Mouse (Mus musculus) liver, embryonic 11.5 days (tissue): Measurements from ENCODE around the gene Alox12. TPM values are rescaled to one million over a fixed set of nuclear protein-coding genes. Genes with fewer than 3 reads are reported as not detected.
A peak's percentile ranks its signal among the peaks of the same experiment; 100 is the strongest.

ENCODE experiments used
- ATAC-seq: fragments of 200-750 bp; cut with Nextera tagmentation; replicated peaks from 2 replicates; pipeline ENCODE4 v1.8.0; 2017; ENCODE audit warnings: moderate number of reproducible peaks, mild to moderate bottlenecking, moderate TSS enrichment, moderate library complexity; ENCODE audit not compliant: low FRiP score
- DNase-seq: peaks from one replicate; pipeline ENCODE4 v3.0.0-alpha.2; 2017; ENCODE audit warnings: low spot score
- H3K27ac ChIP-seq: fragments of 300-500 bp; sonication (generic); 2 replicates; pipeline ENCODE4 v1.5.1; 2014; ENCODE audit warnings: mild to moderate bottlenecking, low read depth, low read length, control low read depth
- H3K27me3 ChIP-seq: fragments of 300-500 bp; sonication (generic); replicated peaks from 2 replicates; pipeline ENCODE4 v1.6.1; 2014; ENCODE audit warnings: low read length, mixed read lengths; ENCODE audit not compliant: control insufficient read depth, insufficient read depth
- H3K36me3 ChIP-seq: fragments of 300-500 bp; sonication (generic); 2 replicates; pipeline ENCODE4 v1.6.1; 2014; ENCODE audit warnings: mild to moderate bottlenecking, low read length, moderate library complexity, mixed read lengths; ENCODE audit not compliant: control insufficient read depth, insufficient read depth
- H3K4me1 ChIP-seq: fragments of 300-500 bp; sonication (generic); replicated peaks from 2 replicates; pipeline ENCODE4 v1.6.1; 2014; ENCODE audit warnings: low read length, mixed read lengths; ENCODE audit not compliant: control insufficient read depth, insufficient read depth
- H3K4me2 ChIP-seq: fragments of 300-500 bp; sonication (generic); 2 replicates; pipeline ENCODE4 v1.6.1; 2014; ENCODE audit warnings: mild to moderate bottlenecking, control low read depth, moderate library complexity
- H3K4me3 ChIP-seq: fragments of 300-500 bp; sonication (generic); 2 replicates; pipeline ENCODE4 v1.5.1; 2014; ENCODE audit warnings: low read depth, low read length, control low read depth
- H3K9ac ChIP-seq: fragments of 300-500 bp; sonication (generic); 2 replicates; pipeline ENCODE4 v1.6.1; 2014; ENCODE audit warnings: low read depth, low read length, control low read depth
- H3K9me3 ChIP-seq: fragments of 300-500 bp; sonication (generic); 2 replicates; pipeline ENCODE4 v1.6.1; 2016; ENCODE audit warnings: low read length, inconsistent platforms, mixed read lengths; ENCODE audit not compliant: control insufficient read depth
- WGBS: fragments of 180-500 bp; shearing (Covaris S2); extraction: QIAGEN DNeasy Blood & Tissue Kit; methylation state at CpG from one replicate; pipeline ENCODE4 v1.1.7; 2014; 5-methylcytosine and 5-hydroxymethylcytosine counted together
- polyA plus RNA-seq: library from polyadenylated mRNA; unstranded; fragments of >200 nt; fragmentation: Nextera tagmentation; extraction: Ambion mirVana; gene quantifications from 2 replicates; pipeline ENCODE4 v1.2.1, GENCODE M21; 2014

Alox12 gene
- polyA plus RNA-seq, 1 experiment from 2014 or later, result 22.5 TPM

- Histone ChIP-seq H3K9ac (no peak overlapping the region), H3K4me2 (no peak overlapping the region), H3K27ac (no peak overlapping the region), H3K9me3 (no peaks in the 10 kb centered on the region), H3K36me3 (no peaks in the 10 kb centered on the region), H3K4me1 (0 out of 2 replicates have a peak, but pooled peaks cover 2% of the 10 kb centered on the region), H3K27me3 (peaks cover 20% of the 10 kb centered on the region), H3K4me3 (no peak overlapping the region)
- 93% methylated on average over 4 of the region's 4 CpGs for WGBS
- DNase-seq (no peak), ATAC-seq (no peak)
Measured at GRCm38 (mm10) chr11:70259035-70259434, 3.9 kb upstream of the Alox12 start.

DNA sequence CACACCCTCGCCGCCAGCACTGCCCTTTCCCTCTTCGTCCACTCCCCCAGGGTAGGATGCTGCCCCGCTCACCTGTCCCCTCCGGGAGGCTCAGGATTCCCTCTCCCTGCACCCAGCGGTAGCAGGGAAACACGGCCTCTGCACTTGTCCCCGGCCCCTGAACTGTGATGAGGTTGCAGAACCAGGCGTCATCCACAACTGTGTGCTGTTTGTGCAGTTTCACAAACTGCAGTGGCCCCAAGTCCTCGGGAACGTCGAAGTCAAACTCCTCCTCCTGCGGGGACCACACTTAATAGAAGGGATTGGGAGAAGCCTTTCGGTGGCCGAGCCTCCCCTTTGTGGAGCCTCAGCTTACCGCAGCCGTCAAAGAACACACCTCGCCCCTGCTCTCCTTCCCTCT lies 816 bp downstream of the Alox12 start:
- H3K9ac ChIP-seq, result 0 out of 2 replicates have a peak overlapping the region, but pooled peaks have one; percentile 20
- no peak for ATAC-seq
- DNase-seq, result no peak

GRCm38 (mm10) chr11:70251853-70252252 lies 3.3 kb downstream of the Alox12 start:
- no peaks in the 10 kb centered on the region for H3K9me3 ChIP-seq
- H3K4me3 ChIP-seq, result no peak overlapping the region
- no peaks in the 10 kb centered on the region for H3K36me3 ChIP-seq
- ATAC-seq (no peak), DNase-seq (no peak)
- 0 out of 2 replicates have a peak, but pooled peaks cover 2% of the 10 kb centered on the region for H3K4me1 ChIP-seq
- no peak overlapping the region for H3K9ac ChIP-seq
- 70% methylated on average over 8 of the region's 8 CpGs for WGBS
- no peak overlapping the region for H3K27ac ChIP-seq
- no peak overlapping the region for H3K4me2 ChIP-seq
- peaks cover 43% of the 10 kb centered on the region for H3K27me3 ChIP-seq

More for the DNA sequence above, 816 bp downstream of the Alox12 start:
- Histone ChIP-seq H3K4me3 (peak overlapping the region; percentile 32), H3K4me2 (peak overlapping the region; percentile 56), H3K9me3 (no peaks in the 10 kb centered on the region), H3K4me1 (0 out of 2 replicates have a peak, but pooled peaks cover 2% of the 10 kb centered on the region), H3K27me3 (peaks cover 43% of the 10 kb centered on the region), H3K36me3 (no peaks in the 10 kb centered on the region), H3K27ac (no peak overlapping the region)
- WGBS, result 6% methylated on average over 18 of the region's 18 CpGs

DNA sequence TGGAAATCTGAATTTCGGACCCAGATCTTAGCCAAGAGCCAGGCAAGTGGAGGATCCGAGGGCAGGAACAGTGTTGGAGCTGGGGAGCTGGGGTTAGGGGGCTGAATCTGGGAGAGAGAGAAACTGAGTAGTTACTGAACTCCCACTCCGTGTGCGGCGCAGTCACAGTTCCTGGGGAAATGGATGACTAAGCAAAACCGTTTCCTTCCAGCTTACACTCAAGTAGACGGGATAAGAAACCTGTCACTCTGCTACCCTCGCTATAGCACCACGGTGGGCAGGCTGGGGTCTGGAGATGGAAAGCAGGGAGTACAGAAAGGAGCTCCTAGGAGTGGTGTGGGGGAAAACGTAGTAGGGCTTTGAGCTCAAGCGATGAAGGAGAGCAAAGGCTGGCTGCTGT lies 5.0 kb downstream of the Alox12 start:
- ATAC-seq, result no peak
- Histone ChIP-seq H3K4me3 (no peak overlapping the region), H3K27me3 (peaks cover 34% of the 10 kb centered on the region), H3K27ac (no peak overlapping the region), H3K9me3 (no peaks in the 10 kb centered on the region), H3K9ac (no peak overlapping the region), H3K4me1 (0 out of 2 replicates have a peak, but pooled peaks cover 2% of the 10 kb centered on the region), H3K36me3 (no peaks in the 10 kb centered on the region), H3K4me2 (no peak overlapping the region)
- WGBS, result 42% methylated on average over 11 of the region's 11 CpGs
- no peak for DNase-seq

GRCm38 (mm10) chr11:70247136-70247845 lies 7.9 kb downstream of the Alox12 start:
- Histone ChIP-seq H3K9me3 (no peaks in the 10 kb centered on the region), H3K4me3 (no peak overlapping the region), H3K36me3 (no peaks in the 10 kb centered on the region), H3K27me3 (peaks cover 6% of the 10 kb centered on the region), H3K4me2 (no peak overlapping the region), H3K27ac (no peak overlapping the region), H3K9ac (no peak overlapping the region), H3K4me1 (no peaks in the 10 kb centered on the region)
- ATAC-seq, result no peak
- 43% methylated on average over 9 of the region's 9 CpGs for WGBS
- DNase-seq, result no peak

DNA sequence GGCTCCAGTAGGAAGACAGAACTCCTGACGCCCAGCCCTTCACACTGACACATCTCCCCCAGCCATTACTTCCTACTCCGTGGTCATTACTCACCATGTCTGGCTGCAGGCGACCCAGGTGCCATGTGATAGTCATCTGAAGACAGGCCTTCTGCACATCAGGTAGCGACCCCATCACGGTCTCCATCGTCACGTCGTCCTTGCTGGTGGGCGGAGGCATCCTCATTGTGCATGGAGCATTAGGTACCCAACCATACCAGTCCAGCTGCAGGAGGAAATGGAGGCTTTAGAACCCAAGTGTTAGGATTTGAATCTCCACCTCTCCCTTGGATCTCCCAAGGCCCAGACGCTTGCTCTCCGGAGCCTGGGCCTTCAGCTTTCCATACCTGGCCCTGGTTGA lies 12.6 kb downstream of the Alox12 start:
- Histone ChIP-seq H3K4me2 (no peak overlapping the region), H3K4me3 (no peak overlapping the region), H3K27me3 (no peaks in the 10 kb centered on the region), H3K4me1 (peaks cover 7% of the 10 kb centered on the region), H3K9ac (no peak overlapping the region), H3K9me3 (no peaks in the 10 kb centered on the region), H3K27ac (no peak overlapping the region), H3K36me3 (no peaks in the 10 kb centered on the region)
- DNase-seq (no peak), ATAC-seq (no peak)
- 66% methylated on average over 11 of the region's 11 CpGs for WGBS

DNA sequence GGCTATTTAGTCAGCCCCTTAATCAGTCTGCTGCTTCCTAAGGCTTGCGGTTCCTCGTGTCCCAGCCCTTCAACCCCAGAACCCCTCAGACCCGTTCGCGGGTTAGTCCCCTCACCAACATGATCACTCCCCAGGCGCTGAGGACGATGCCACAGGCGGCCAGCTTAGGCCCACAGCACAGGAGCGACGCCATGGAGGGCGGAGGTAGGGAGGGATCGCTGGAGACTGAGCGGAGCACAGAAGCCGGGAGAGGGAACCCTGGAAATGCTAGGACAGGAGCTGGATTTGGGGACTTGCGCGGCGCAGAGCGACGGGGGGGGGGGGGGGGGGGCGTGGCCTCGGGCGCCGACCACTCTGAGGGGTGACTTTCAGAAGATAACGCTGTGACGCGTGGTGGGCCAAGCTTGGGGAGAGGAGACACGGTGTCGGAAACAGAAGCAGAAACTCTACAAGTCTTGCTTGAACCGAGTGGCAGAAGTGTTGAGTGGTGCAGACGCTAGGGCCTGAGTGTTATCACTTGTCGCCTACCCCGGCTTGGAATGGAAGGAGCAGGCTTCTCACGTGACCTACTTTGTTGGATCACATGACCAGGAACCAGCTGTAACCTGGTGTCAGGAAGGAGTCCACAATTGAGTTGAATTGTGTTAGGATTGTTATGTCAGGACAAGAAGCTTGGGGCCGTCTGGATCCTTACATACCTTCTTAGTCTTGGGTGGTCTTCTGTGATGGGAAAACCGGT lies 15.4 kb downstream of the Alox12 start, which contains the start of the genes Gm21988 and Rnasek:
Gm21988 (minus strand) TSS at position 290 of the 739 bp plus-strand sequence.
Rnasek (minus strand) TSS at position 302 of the 739 bp plus-strand sequence.
- H3K27me3 ChIP-seq, result no peaks in the 10 kb centered on the region
- H3K9me3 ChIP-seq, result no peaks in the 10 kb centered on the region
- peak within 1 kb of the TSS; percentile 97 for H3K4me3 ChIP-seq
- WGBS, result 0% methylated on average over 27 of the region's 35 CpGs
- peaks cover 7% of the 10 kb centered on the region; the same call in 1 of the 2 replicates for H3K36me3 ChIP-seq
- peak within 1 kb of the TSS; percentile 97 for H3K27ac ChIP-seq
- DNase-seq, result peak; percentile 87
- H3K4me1 ChIP-seq, result peaks cover 30% of the 10 kb centered on the region
- peak within 1 kb of the TSS; percentile 92 for H3K4me2 ChIP-seq
- ATAC-seq, result peak; percentile 40
- peak within 1 kb of the TSS; percentile 95 for H3K9ac ChIP-seq

DNA sequence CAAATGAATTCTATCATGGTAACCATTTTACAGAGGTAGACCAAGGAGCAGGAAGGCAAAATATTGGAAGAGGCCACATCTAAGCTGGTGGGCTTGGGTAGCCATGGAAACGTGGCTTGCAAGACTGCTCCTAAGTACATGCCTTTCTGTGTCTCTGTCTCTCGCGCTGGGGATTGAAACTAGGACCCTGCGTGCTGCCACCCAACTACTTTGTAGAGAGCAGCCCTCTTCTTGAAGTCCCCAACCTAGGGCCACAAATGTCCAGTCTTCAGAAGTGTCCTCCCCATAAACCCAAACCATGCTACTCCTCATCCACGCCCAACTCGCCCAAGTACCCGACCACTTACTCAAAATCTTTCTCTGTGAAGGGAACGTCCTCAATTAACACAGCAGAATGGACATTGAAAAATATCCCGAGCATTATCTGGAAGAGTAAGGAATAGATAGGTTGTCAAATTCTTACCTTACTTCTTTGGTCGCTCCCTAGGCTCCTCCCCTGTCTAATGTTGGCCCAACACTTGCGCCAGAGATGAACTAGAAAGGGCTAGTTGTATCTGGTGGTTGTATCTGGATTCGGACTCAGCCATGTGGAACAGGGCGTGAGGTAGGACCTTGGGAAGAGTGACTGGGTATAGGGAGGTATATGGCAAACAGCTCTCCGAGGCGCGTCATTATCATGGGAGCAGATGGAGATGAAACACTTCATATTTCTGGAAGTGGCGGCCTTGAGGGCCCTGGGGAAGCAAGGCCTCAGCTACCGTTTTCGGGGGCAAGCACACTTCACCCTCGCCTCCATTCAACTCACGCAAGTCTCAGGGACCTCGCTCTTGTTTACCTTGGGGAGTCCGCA lies 16.3 kb downstream of the Alox12 start:
- H3K27me3 ChIP-seq, result no peaks in the 10 kb centered on the region
- WGBS, result 11% methylated on average over 23 of the region's 23 CpGs
- peak overlapping the region; percentile 97 for H3K4me3 ChIP-seq
- no peaks in the 10 kb centered on the region for H3K9me3 ChIP-seq
- ATAC-seq (no peak), DNase-seq (peak; percentile 53)
- peak overlapping the region; percentile 97 for H3K27ac ChIP-seq
- H3K9ac ChIP-seq, result peak overlapping the region; percentile 95
- peaks cover 7% of the 10 kb centered on the region; the same call in 1 of the 2 replicates for H3K36me3 ChIP-seq
- H3K4me1 ChIP-seq, result peaks cover 34% of the 10 kb centered on the region
- H3K4me2 ChIP-seq, result peak overlapping the region; percentile 92
